Mouse (Mus musculus) E14TG2a.4 (cell line): ENCODE data around the gene Cdh13.

Source experiments
- H3K27me3 ChIP-seq: 2 replicates; pipeline ENCODE4 v1.6.1; 2014; ENCODE audit warnings: low read length, control low read depth; ENCODE audit not compliant: insufficient read depth
- H3K36me3 ChIP-seq: 2 replicates; pipeline ENCODE4 v1.6.1; 2014; ENCODE audit warnings: low read length, control low read depth; ENCODE audit not compliant: insufficient read depth
- H3K4me1 ChIP-seq: replicated peaks from 2 replicates; pipeline ENCODE4 v1.6.1; 2014; ENCODE audit warnings: low read depth, low read length, control low read depth
- H3K4me3 ChIP-seq: replicated peaks from 2 replicates; pipeline ENCODE4 v1.5.1; 2014; ENCODE audit warnings: mild to moderate bottlenecking, low read length
- H3K9me3 ChIP-seq: 2 replicates; pipeline ENCODE4 v1.6.1; 2014; ENCODE audit warnings: low read length, control low read depth
- CTCF ChIP-seq: conservative IDR thresholded peaks from 2 replicates; pipeline ENCODE4 v1.5.1; 2014; ENCODE audit warnings: low read length
- NANOG ChIP-seq: IDR thresholded peaks from 2 replicates; pipeline ENCODE4 v1.6.1; 2014; ENCODE audit warnings: borderline replicate concordance, low read length, mixed read lengths
- POU5F1 ChIP-seq: IDR thresholded peaks from 2 replicates; pipeline ENCODE4 v1.6.1; 2014; ENCODE audit warnings: low read length, borderline replicate concordance

Gene Cdh13

GRCm38 (mm10) chr8:118283600-118284111, at the start of gene Cdh13:
Cdh13 (plus strand) TSS chr8:118283733.
- H3K4me3 ChIP-seq = peak within 1 kb of the TSS; percentile 74
- H3K27me3 ChIP-seq = peaks cover 60% of the 10 kb centered on the region
- TF ChIP-seq POU5F1 (no peak), CTCF (no peak), NANOG (no peak)
- H3K4me1 ChIP-seq = peaks cover 58% of the 10 kb centered on the region
- no peaks in the 10 kb centered on the region for H3K36me3 ChIP-seq
- peaks cover 1% of the 10 kb centered on the region; the same call in 1 of the 2 replicates for H3K9me3 ChIP-seq

DNA sequence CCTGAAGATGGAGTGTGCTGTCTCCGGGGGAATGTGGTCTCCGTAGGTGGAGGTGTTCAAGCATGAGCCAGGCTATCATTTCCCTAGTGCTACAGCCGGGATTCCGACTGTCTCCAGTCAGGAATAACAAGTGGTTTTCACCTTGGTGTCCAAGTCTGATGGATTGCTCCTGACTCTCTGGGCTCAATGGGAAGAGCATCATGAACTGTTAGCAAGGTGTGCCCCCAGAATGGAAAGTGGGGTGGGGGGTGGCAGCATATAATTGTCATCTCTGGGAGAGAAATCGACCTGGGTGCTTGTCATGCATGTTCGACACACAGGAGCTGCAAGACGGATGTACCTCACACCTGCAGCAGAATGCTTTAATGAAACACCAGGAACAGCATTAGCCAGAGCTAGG, 47.9 kb upstream of the Cdh13 start:
- Histone ChIP-seq H3K27me3 (no peaks in the 10 kb centered on the region), H3K4me3 (no peak overlapping the region)

DNA sequence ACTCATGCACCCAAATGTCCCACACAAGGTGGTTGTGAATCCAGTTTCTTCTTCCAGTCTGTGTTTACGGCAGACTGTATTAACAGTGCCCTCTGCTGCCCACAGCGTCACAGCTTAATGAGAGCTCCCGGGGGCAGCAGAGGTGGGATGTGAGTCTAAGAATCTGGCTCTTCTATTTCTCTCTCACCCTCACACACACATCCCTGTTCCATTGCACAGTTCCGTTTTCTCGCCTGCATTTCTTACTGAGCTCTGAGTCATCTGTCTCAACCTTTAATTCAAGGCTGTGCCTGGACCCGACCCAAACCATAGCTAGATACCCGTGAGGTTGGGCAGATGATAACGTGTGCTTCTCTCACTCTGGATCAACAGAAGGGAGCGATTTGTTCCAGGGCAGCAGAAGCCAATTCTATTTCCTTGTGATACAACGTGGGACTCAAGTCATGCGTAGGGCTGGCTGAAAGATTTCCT, 46.3 kb upstream of the Cdh13 start:
- no peak overlapping the region for H3K4me3 ChIP-seq
- no peaks in the 10 kb centered on the region for H3K9me3 ChIP-seq
- H3K4me1 ChIP-seq = no peaks in the 10 kb centered on the region
- TF ChIP-seq CTCF (no peak), POU5F1 (no peak), NANOG (no peak)
- no peaks in the 10 kb centered on the region for H3K36me3 ChIP-seq
- H3K27me3 ChIP-seq = no peaks in the 10 kb centered on the region

More for the DNA sequence above, 47.9 kb upstream of the Cdh13 start:
- no peaks in the 10 kb centered on the region for H3K4me1 ChIP-seq
- H3K9me3 ChIP-seq = no peaks in the 10 kb centered on the region
- TF ChIP-seq POU5F1 = no peak
- no peak for TF ChIP-seq CTCF
- no peak for TF ChIP-seq NANOG
- no peaks in the 10 kb centered on the region for H3K36me3 ChIP-seq

- TF ChIP-seq CTCF = no peak
- no peak for TF ChIP-seq POU5F1
- TF ChIP-seq NANOG = no peak
- Histone ChIP-seq H3K4me1 (no peaks in the 10 kb centered on the region), H3K27me3 (no peaks in the 10 kb centered on the region), H3K36me3 (no peaks in the 10 kb centered on the region), H3K4me3 (no peak overlapping the region), H3K9me3 (no peaks in the 10 kb centered on the region)
Measured at GRCm38 (mm10) chr8:118238156-118238555, 45.4 kb upstream of the Cdh13 start.

DNA sequence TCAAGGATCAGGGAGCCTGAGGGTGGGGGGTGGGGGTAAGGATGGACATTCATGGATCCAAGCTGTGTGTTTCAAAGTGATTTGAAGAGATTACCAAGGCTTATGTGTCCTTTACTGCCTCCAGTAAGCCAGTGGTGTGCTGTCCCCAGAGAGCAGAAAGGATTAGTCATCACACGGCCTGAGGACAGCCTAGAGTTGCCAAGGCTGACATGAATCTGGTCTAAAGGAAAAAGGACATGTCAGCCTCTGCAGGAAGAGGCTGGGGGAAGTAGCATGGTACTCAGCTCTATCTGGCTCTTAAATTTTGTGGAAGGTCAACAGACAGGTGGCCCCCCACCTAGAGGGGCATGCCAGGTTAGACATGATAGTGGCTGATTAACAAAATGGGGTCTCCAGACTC, 44.3 kb upstream of the Cdh13 start:
- TF ChIP-seq NANOG (no peak), POU5F1 (no peak), CTCF (no peak)
- H3K4me3 ChIP-seq = no peak overlapping the region
- no peaks in the 10 kb centered on the region for H3K36me3 ChIP-seq
- no peaks in the 10 kb centered on the region for H3K27me3 ChIP-seq
- no peaks in the 10 kb centered on the region for H3K4me1 ChIP-seq
- no peaks in the 10 kb centered on the region for H3K9me3 ChIP-seq

DNA sequence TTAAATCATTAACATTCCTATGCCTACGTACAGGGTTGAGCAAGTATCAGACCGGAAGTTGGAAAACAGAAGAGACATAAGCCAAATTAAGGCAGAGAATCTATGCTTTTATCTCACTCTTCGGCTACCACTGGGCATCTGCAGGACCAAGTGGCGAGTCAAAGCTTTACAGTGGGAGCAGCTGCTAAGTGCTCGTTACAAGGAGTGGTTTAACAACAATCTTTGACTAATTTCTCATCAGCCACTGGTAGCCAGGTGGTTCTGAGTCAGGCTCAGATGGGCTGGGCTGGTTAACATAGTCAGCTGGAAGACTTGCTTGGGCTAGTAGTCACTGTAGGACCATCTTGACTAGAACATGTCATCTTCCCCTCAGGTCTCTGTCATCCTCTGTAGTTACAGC, 34.2 kb upstream of the Cdh13 start:
- H3K4me1 ChIP-seq = no peaks in the 10 kb centered on the region
- TF ChIP-seq POU5F1 (no peak), NANOG (no peak), CTCF (no peak)
- H3K9me3 ChIP-seq = peaks cover 19% of the 10 kb centered on the region; the same call in 1 of the 2 replicates
- H3K36me3 ChIP-seq = no peaks in the 10 kb centered on the region
- peaks cover 3% of the 10 kb centered on the region; the same call in 1 of the 2 replicates for H3K27me3 ChIP-seq
- no peak overlapping the region for H3K4me3 ChIP-seq

GRCm38 (mm10) chr8:118249923-118250322, 33.6 kb upstream of the Cdh13 start:
- TF ChIP-seq CTCF = no peak
- TF ChIP-seq NANOG = no peak
- no peak for TF ChIP-seq POU5F1
- Histone ChIP-seq H3K4me3 (no peak overlapping the region), H3K36me3 (no peaks in the 10 kb centered on the region), H3K4me1 (no peaks in the 10 kb centered on the region), H3K27me3 (peaks cover 3% of the 10 kb centered on the region; the same call in 1 of the 2 replicates), H3K9me3 (peaks cover 19% of the 10 kb centered on the region; the same call in 1 of the 2 replicates)

- TF ChIP-seq NANOG (no peak), POU5F1 (no peak), CTCF (no peak)
Measured at GRCm38 (mm10) chr8:118263117-118263516, 20.4 kb upstream of the Cdh13 start.

GRCm38 (mm10) chr8:118270751-118271402, 12.7 kb upstream of the Cdh13 start:
- H3K9me3 ChIP-seq = no peaks in the 10 kb centered on the region
- H3K4me3 ChIP-seq = no peak overlapping the region
- TF ChIP-seq POU5F1 = no peak
- no peak for TF ChIP-seq NANOG
- no peak for TF ChIP-seq CTCF
- H3K36me3 ChIP-seq = no peaks in the 10 kb centered on the region
- H3K4me1 ChIP-seq = peaks cover 19% of the 10 kb centered on the region
- H3K27me3 ChIP-seq = peaks cover 7% of the 10 kb centered on the region; the same call in 1 of the 2 replicates

More at GRCm38 (mm10) chr8:118263117-118263516, 20.4 kb upstream of the Cdh13 start:
- no peaks in the 10 kb centered on the region for H3K9me3 ChIP-seq
- H3K4me1 ChIP-seq = peaks cover 9% of the 10 kb centered on the region
- no peak overlapping the region for H3K4me3 ChIP-seq
- H3K27me3 ChIP-seq = peaks cover 16% of the 10 kb centered on the region; the same call in 1 of the 2 replicates
- no peaks in the 10 kb centered on the region for H3K36me3 ChIP-seq

GRCm38 (mm10) chr8:118272493-118272892, 11.0 kb upstream of the Cdh13 start:
- TF ChIP-seq POU5F1 = no peak
- no peak for TF ChIP-seq NANOG
- no peak for TF ChIP-seq CTCF

More at GRCm38 (mm10) chr8:118272493-118272892, 11.0 kb upstream of the Cdh13 start:
- no peaks in the 10 kb centered on the region for H3K36me3 ChIP-seq
- H3K27me3 ChIP-seq = no peaks in the 10 kb centered on the region
- H3K4me1 ChIP-seq = peaks cover 12% of the 10 kb centered on the region; the same call in 1 of the 2 replicates
- H3K4me3 ChIP-seq = no peak overlapping the region
- no peaks in the 10 kb centered on the region for H3K9me3 ChIP-seq
